Mouse (Mus musculus): ENCODE data around the gene Ep300. TPM values are rescaled to one million over a fixed set of nuclear protein-coding genes. Genes with fewer than 3 reads are reported as not detected.

The Ep300 gene
- 67.4 TPM for polyA plus RNA-seq (2014; fragmentation: Illumina TruSeq; extraction: RNeasy Lipid Tissue Mini Kit (QIAGEN cat#74804); ENCODE audit: low read depth, low replicate concordance)

DNA sequence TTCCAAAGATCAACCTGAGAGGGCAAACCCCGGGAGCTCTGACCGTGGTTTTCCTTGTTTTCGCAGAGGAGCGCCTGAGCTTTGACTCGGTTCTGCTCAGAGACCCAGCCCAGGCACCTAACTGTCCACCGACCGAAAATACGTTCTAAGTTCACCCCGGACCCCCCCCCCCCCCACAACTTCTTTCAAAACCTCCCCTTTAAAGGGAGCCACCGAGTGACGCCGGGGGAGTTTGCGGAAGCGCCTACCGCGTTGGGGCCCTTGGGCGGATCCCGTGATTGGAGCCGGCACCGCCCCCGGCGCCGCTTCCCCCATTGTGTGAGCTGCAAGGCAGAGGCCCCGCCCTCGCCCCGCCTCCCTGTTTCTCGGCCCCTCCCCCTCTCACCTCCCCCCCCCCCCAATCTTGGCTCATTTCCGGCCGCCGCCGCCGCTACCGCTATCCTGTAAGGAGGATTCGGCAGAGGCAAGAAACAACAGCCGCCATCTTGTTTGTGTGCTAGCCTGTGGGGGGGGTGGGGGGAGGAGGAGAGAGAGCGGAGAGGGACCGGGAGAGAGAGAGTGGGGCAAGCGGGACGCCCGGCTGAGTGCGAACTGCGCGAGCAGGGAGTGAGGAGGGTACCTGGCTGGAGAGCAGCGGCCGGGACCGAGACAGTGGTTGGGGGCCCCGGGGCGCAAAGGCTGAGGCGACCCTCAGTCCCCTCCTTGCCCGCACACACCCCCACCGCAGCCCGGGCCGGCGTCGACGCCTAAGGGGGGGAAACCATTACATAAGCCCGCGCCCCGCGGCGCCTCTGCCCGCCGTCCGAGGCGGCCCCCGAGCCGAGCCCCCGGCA, at the start of gene Ep300:
Gene Ep300 (plus strand): TSS at position 439 of the 833 bp plus-strand sequence.

DNA sequence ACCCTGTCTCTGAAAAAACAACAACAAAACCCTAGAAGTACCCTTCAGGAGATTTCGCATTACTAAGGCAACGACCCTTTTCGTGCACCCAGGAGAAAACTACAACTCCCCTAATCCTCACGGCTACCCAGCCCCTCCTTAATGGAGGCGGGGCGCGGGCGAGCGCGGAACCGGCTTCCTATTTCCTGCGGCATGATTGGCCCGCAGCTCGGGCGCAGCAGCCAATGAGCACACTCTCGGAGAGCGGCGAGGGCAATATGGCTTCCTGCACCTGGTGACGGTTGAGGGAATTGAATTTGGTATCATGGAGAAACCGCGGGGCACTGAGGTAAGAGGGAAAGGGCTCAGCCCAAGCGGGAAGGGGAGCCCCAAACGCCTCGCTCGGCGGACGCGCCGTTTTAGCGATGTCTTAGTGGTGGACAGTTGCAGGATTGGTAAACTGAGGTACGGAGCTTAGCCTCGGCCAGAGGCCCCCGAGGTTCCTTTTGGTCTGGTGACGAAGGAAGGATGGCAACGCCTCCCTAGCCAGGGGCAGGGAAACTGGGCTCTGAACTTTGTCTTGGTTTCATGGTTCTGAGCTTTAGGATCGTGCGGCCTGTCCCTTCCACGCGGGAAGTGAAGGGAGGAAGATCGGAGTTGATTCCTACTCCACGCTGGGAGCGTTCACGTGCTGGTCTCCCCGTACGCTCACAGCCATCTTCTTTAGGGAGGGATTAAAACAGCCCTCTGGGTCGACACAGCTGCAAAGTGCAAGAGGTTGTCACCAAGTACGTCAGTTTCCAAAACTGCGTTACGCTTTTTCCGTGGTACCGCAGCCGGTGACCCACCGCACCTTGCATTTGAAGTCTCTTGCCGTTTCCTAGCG, 78.8 kb downstream of the Ep300 start, which contains the start of gene L3mbtl2:
Gene L3mbtl2 (plus strand): TSS at position 193 of the 865 bp plus-strand sequence.

DNA sequence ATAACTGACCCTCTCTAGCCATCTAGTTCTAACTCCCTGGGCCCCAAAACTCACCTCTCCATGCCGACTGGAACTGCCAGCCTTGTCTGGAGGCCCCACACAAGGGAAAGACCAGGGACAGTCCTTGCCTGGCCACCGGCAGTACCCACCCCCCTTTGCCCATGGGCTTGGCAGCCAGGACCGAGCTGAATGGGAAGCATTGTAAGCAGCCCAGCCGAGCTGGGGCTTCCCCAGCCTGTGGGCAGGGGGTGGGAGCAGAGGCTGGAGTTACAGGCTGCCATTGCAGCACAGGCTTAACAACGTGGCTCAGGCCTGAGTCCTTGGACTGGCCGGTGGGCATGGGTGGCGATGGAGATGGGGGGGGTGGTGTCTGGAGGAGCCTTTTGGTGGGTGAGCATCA, 112.0 kb downstream of the Ep300 start, which contains the start of gene Chadl:
Gene Chadl (minus strand): TSS at position 113 of the 400 bp plus-strand sequence.

Other genes with a start within 250 kb of the Ep300 start
- gene Slc25a17, start 224.5 kb upstream of the Ep300 start, polyA plus RNA-seq (2014; fragmentation: Illumina TruSeq; extraction: RNeasy Lipid Tissue Mini Kit (QIAGEN cat#74804); ENCODE audit: low read depth, low replicate concordance), result 243 TPM
- gene St13, start 185.3 kb upstream of the Ep300 start, polyA plus RNA-seq (2014; fragmentation: Illumina TruSeq; extraction: RNeasy Lipid Tissue Mini Kit (QIAGEN cat#74804); ENCODE audit: low read depth, low replicate concordance), result 550 TPM
- gene Xpnpep3, start 185.2 kb upstream of the Ep300 start, polyA plus RNA-seq (2014; fragmentation: Illumina TruSeq; extraction: RNeasy Lipid Tissue Mini Kit (QIAGEN cat#74804); ENCODE audit: low read depth, low replicate concordance), result 12.0 TPM
- gene Dnajb7, start 177.1 kb upstream of the Ep300 start, polyA plus RNA-seq (2014; fragmentation: Illumina TruSeq; extraction: RNeasy Lipid Tissue Mini Kit (QIAGEN cat#74804); ENCODE audit: low read depth, low replicate concordance), result 0.89 TPM
- gene Rbx1, start 119.1 kb upstream of the Ep300 start, polyA plus RNA-seq (2014; fragmentation: Illumina TruSeq; extraction: RNeasy Lipid Tissue Mini Kit (QIAGEN cat#74804); ENCODE audit: low read depth, low replicate concordance), result 130 TPM
- gene L3mbtl2, start 78.5 kb downstream of the Ep300 start, polyA plus RNA-seq (2014; fragmentation: Illumina TruSeq; extraction: RNeasy Lipid Tissue Mini Kit (QIAGEN cat#74804); ENCODE audit: low read depth, low replicate concordance), result 1.1 TPM
- gene Chadl, start 111.9 kb downstream of the Ep300 start, polyA plus RNA-seq (2014; fragmentation: Illumina TruSeq; extraction: RNeasy Lipid Tissue Mini Kit (QIAGEN cat#74804); ENCODE audit: low read depth, low replicate concordance), result not detected
- gene Zc3h7b, start 159.7 kb downstream of the Ep300 start, polyA plus RNA-seq (2014; fragmentation: Illumina TruSeq; extraction: RNeasy Lipid Tissue Mini Kit (QIAGEN cat#74804); ENCODE audit: low read depth, low replicate concordance), result 10.5 TPM
- 4.1 TPM for gene Rangap1, start 160.2 kb downstream of the Ep300 start, polyA plus RNA-seq (2014; fragmentation: Illumina TruSeq; extraction: RNeasy Lipid Tissue Mini Kit (QIAGEN cat#74804); ENCODE audit: low read depth, low replicate concordance)
- gene Tef, start 217.1 kb downstream of the Ep300 start, polyA plus RNA-seq (2014; fragmentation: Illumina TruSeq; extraction: RNeasy Lipid Tissue Mini Kit (QIAGEN cat#74804); ENCODE audit: low read depth, low replicate concordance), result 27.4 TPM

All from kidney, adult 10 weeks (tissue).